Mouse (Mus musculus): ENCODE data around the gene Rftn1. TPM values are rescaled to one million over a fixed set of nuclear protein-coding genes. Genes with fewer than 3 reads are reported as not detected.

The Rftn1 gene
- polyA plus RNA-seq, 2 experiments = 14.6 to 15.0 TPM

- H3K9ac ChIP-seq (ENCODE audit: low read depth, low read length, severe bottlenecking) = no peak overlapping the region
- 72% methylated on average over 12 of the region's 12 CpGs for WGBS
Observed at GRCm38 (mm10) chr17:50201828-50202445, 11.5 kb upstream of the Rftn1 start.

GRCm38 (mm10) chr17:50199075-50199850, 8.8 kb upstream of the Rftn1 start:
- ATAC-seq (ENCODE audit: low FRiP score, low read depth) = no peak
- no peaks in the 10 kb centered on the region for H3K36me3 ChIP-seq (ENCODE audit: control insufficient read depth, insufficient read depth, low read length)
- 81% methylated on average over 8 of the region's 8 CpGs for WGBS

More at GRCm38 (mm10) chr17:50201828-50202445, 11.5 kb upstream of the Rftn1 start:
- TF ChIP-seq POLR2A (IDR thresholded peaks at IDR 0.05; ENCODE audit: borderline replicate concordance, extremely low read depth, insufficient read depth, insufficient read length) = no peak
- Histone ChIP-seq H3K4me3 (replicated peaks; ENCODE audit: low read length) (no peak overlapping the region), H3K27me3 (ENCODE audit: control insufficient read depth, insufficient read depth, low read length) (no peaks in the 10 kb centered on the region), H3K4me2 (replicated peaks; ENCODE audit: low read depth, low read length, severe bottlenecking) (no peak overlapping the region), H3K9me3 (ENCODE audit: control insufficient read depth, low read length) (no peaks in the 10 kb centered on the region), H3K4me1 (ENCODE audit: control insufficient read depth, insufficient read depth, low read length) (peaks cover 4% of the 10 kb centered on the region; the same call in 1 of the 2 replicates), H3K36me3 (ENCODE audit: control insufficient read depth, insufficient read depth, low read length) (no peaks in the 10 kb centered on the region), H3K27ac (replicated peaks; ENCODE audit: low read depth, low read length) (no peak overlapping the region)
- no peak for ATAC-seq (ENCODE audit: low FRiP score, low read depth)
- DNase-seq (ENCODE audit: low spot score) = no peak

GRCm38 (mm10) chr17:50197572-50197971, 7.1 kb upstream of the Rftn1 start:
- TF ChIP-seq POLR2A (IDR thresholded peaks at IDR 0.05; ENCODE audit: borderline replicate concordance, extremely low read depth, insufficient read depth, insufficient read length) = no peak
- H3K27me3 ChIP-seq (ENCODE audit: control insufficient read depth, insufficient read depth, low read length) = no peaks in the 10 kb centered on the region
- DNase-seq (ENCODE audit: low spot score) (no peak), ATAC-seq (ENCODE audit: low FRiP score, low read depth) (no peak)
- no peaks in the 10 kb centered on the region for H3K36me3 ChIP-seq (ENCODE audit: control insufficient read depth, insufficient read depth, low read length)
- no peak overlapping the region for H3K4me2 ChIP-seq (replicated peaks; ENCODE audit: low read depth, low read length, severe bottlenecking)
- WGBS = 84% methylated on average over 4 of the region's 4 CpGs
- H3K27ac ChIP-seq (replicated peaks; ENCODE audit: low read depth, low read length) = no peak overlapping the region
- no peak overlapping the region for H3K9ac ChIP-seq (ENCODE audit: low read depth, low read length, severe bottlenecking)
- no peak overlapping the region for H3K4me3 ChIP-seq (replicated peaks; ENCODE audit: low read length)
- H3K4me1 ChIP-seq (ENCODE audit: control insufficient read depth, insufficient read depth, low read length) = peaks cover 4% of the 10 kb centered on the region; the same call in 1 of the 2 replicates
- H3K9me3 ChIP-seq (ENCODE audit: control insufficient read depth, low read length) = no peaks in the 10 kb centered on the region

More at GRCm38 (mm10) chr17:50199075-50199850, 8.8 kb upstream of the Rftn1 start:
- Histone ChIP-seq H3K4me2 (replicated peaks; ENCODE audit: low read depth, low read length, severe bottlenecking) (no peak overlapping the region), H3K4me3 (replicated peaks; ENCODE audit: low read length) (no peak overlapping the region), H3K9ac (ENCODE audit: low read depth, low read length, severe bottlenecking) (no peak overlapping the region), H3K27me3 (ENCODE audit: control insufficient read depth, insufficient read depth, low read length) (no peaks in the 10 kb centered on the region), H3K4me1 (ENCODE audit: control insufficient read depth, insufficient read depth, low read length) (peaks cover 4% of the 10 kb centered on the region; the same call in 1 of the 2 replicates), H3K27ac (replicated peaks; ENCODE audit: low read depth, low read length) (no peak overlapping the region), H3K9me3 (ENCODE audit: control insufficient read depth, low read length) (no peaks in the 10 kb centered on the region)
- no peak for TF ChIP-seq POLR2A (IDR thresholded peaks at IDR 0.05; ENCODE audit: borderline replicate concordance, extremely low read depth, insufficient read depth, insufficient read length)
- no peak for DNase-seq (ENCODE audit: low spot score)

GRCm38 (mm10) chr17:50196005-50196672, 5.7 kb upstream of the Rftn1 start:
- H3K27me3 ChIP-seq (ENCODE audit: control insufficient read depth, insufficient read depth, low read length) = no peaks in the 10 kb centered on the region
- H3K36me3 ChIP-seq (ENCODE audit: control insufficient read depth, insufficient read depth, low read length) = no peaks in the 10 kb centered on the region
- H3K9ac ChIP-seq (ENCODE audit: low read depth, low read length, severe bottlenecking) = no peak overlapping the region
- no peak for TF ChIP-seq POLR2A (IDR thresholded peaks at IDR 0.05; ENCODE audit: borderline replicate concordance, extremely low read depth, insufficient read depth, insufficient read length)
- DNase-seq (ENCODE audit: low spot score) (no peak), ATAC-seq (ENCODE audit: low FRiP score, low read depth) (no peak; the same call in 1 of the 2 replicates)
- H3K27ac ChIP-seq (replicated peaks; ENCODE audit: low read depth, low read length) = no peak overlapping the region
- WGBS = 29% methylated on average over 10 of the region's 10 CpGs
- H3K4me2 ChIP-seq (replicated peaks; ENCODE audit: low read depth, low read length, severe bottlenecking) = no peak overlapping the region
- H3K4me1 ChIP-seq (ENCODE audit: control insufficient read depth, insufficient read depth, low read length) = no peaks in the 10 kb centered on the region
- no peak overlapping the region for H3K4me3 ChIP-seq (replicated peaks; ENCODE audit: low read length)
- H3K9me3 ChIP-seq (ENCODE audit: control insufficient read depth, low read length) = no peaks in the 10 kb centered on the region

- no peak overlapping the region for H3K27ac ChIP-seq (replicated peaks; ENCODE audit: low read depth, low read length)
- H3K36me3 ChIP-seq (ENCODE audit: control insufficient read depth, insufficient read depth, low read length) = no peaks in the 10 kb centered on the region
- H3K4me1 ChIP-seq (ENCODE audit: control insufficient read depth, insufficient read depth, low read length) = 0 out of 2 replicates have a peak, but pooled peaks cover 3% of the 10 kb centered on the region
- H3K9me3 ChIP-seq (ENCODE audit: control insufficient read depth, low read length) = no peaks in the 10 kb centered on the region
- H3K4me3 ChIP-seq (replicated peaks; ENCODE audit: low read length) = no peak overlapping the region
- DNase-seq (ENCODE audit: low spot score) (no peak), ATAC-seq (ENCODE audit: low FRiP score, low read depth) (no peak)
- WGBS = 88% methylated on average over 7 of the region's 7 CpGs
- no peak for TF ChIP-seq POLR2A (IDR thresholded peaks at IDR 0.05; ENCODE audit: borderline replicate concordance, extremely low read depth, insufficient read depth, insufficient read length)
- H3K4me2 ChIP-seq (replicated peaks; ENCODE audit: low read depth, low read length, severe bottlenecking) = no peak overlapping the region
- H3K27me3 ChIP-seq (ENCODE audit: control insufficient read depth, insufficient read depth, low read length) = no peaks in the 10 kb centered on the region; the same call in 1 of the 2 replicates
- no peak overlapping the region for H3K9ac ChIP-seq (ENCODE audit: low read depth, low read length, severe bottlenecking)
Observed at GRCm38 (mm10) chr17:50195399-50195798, 4.9 kb upstream of the Rftn1 start.

All from limb, embryonic 14.5 days (tissue).